Comparison of ENCODE assay signal across 8 mouse cellular contexts in genomic region chr11:118436471-118436935, GRCm38 (mm10). TPM values are rescaled to one million over a fixed set of nuclear protein-coding genes. Genes with fewer than 3 reads are reported as not detected.
DNase-seq lines count a peak whose midpoint lies in the region; ATAC-seq and TF ChIP-seq lines count a peak whose summit lies in the region.

No protein-coding gene starts in this region.

- no peak overlapping the region for H3K4me3 ChIP-seq in hindbrain, embryonic 14.5 days (replicated peaks; ENCODE audit: low read length)
- no peak overlapping the region for H3K4me3 ChIP-seq in small intestine, adult 2 months (ENCODE audit: low read depth, low read length)

- no peaks in the 10 kb centered on the region for H3K27me3 ChIP-seq in hindbrain, embryonic 14.5 days (ENCODE audit: control insufficient read depth, insufficient read depth, low read length)
- H3K27me3 ChIP-seq in small intestine, adult 2 months (ENCODE audit: control insufficient read depth, insufficient read depth, low read length), result no peaks in the 10 kb centered on the region

- no peak overlapping the region for H3K27ac ChIP-seq in hindbrain, embryonic 14.5 days
- no peak overlapping the region for H3K27ac ChIP-seq in small intestine, adult 2 months (ENCODE audit: insufficient read depth, low read depth, low read length)

- no peak for TF ChIP-seq POLR2A in small intestine, adult 2 months (IDR thresholded peaks at IDR 0.05; ENCODE audit: low read depth, low read length)

- no peak overlapping the region for H3K4me2 ChIP-seq in hindbrain, embryonic 14.5 days (replicated peaks)

- H3K9ac ChIP-seq in hindbrain, embryonic 14.5 days, result no peak overlapping the region

- intact Hi-C loops in heart, postnatal 36 days (cut with DNase I), result no loop called here

- no peaks in the 10 kb centered on the region for H3K36me3 ChIP-seq in hindbrain, embryonic 14.5 days (replicated peaks; ENCODE audit: control insufficient read depth, insufficient read depth)
- no peaks in the 10 kb centered on the region for H3K36me3 ChIP-seq in small intestine, adult 2 months (ENCODE audit: control insufficient read depth, insufficient read depth, low read length)

- no peaks in the 10 kb centered on the region for H3K9me3 ChIP-seq in hindbrain, embryonic 14.5 days (ENCODE audit: control insufficient read depth, low read length)

- peak; percentile 32; the same call in 1 of the 2 replicates for ATAC-seq in hindbrain, embryonic 14.5 days (ENCODE audit: low FRiP score)

- peak; percentile 10; the same call in 1 of the 2 replicates for TF ChIP-seq CTCF in small intestine, adult 2 months (IDR thresholded peaks at IDR 0.05; ENCODE audit: extremely low read depth, insufficient read length, insufficient replicate concordance, low read depth, low read length)

- peak; percentile 50 for DNase-seq in gastrocnemius, postnatal 10 days
- DNase-seq in gastrocnemius, postnatal 4 days (ENCODE audit: low spot score in 2 of 2), result no peak
- peak; percentile 40 for DNase-seq in ovary, postnatal 36 days (ENCODE audit: low spot score)
- no peak for DNase-seq in ovary, postnatal 10 days (ENCODE audit: low spot score)
- no peak for DNase-seq in hindbrain, embryonic 14.5 days (ENCODE audit: low spot score)
- no peak for DNase-seq in heart, postnatal 36 days
- DNase-seq in adrenal gland, adult 18-20 months (ENCODE audit: low spot score in 2 of 2), result no peak

- H3K4me1 ChIP-seq in hindbrain, embryonic 14.5 days (replicated peaks; ENCODE audit: control insufficient read depth, insufficient read depth, low read length), result peaks cover 33% of the 10 kb centered on the region
- H3K4me1 ChIP-seq in small intestine, adult 2 months (ENCODE audit: control insufficient read depth, insufficient read depth, insufficient read length, low read length), result peaks cover 13% of the 10 kb centered on the region

- 31% methylated on average over 6 of the region's 6 CpGs for WGBS in hindbrain, embryonic 14.5 days
- 9% methylated on average over 6 of the region's 6 CpGs for WGBS in small intestine, adult 2 months

RNA-seq across cellular contexts. Expression of gene C1qtnf1, which starts 8.5 kb away (rescaled TPM):
- total RNA-seq in gastrocnemius, postnatal 10 days (2021), result 10 to 100 TPM; 31.8 to 37.4 TPM
- 10 to 100 TPM; 33.2 to 37.6 TPM for total RNA-seq in gastrocnemius, postnatal 4 days (2021)
- 5.0 and 5.2 TPM in 2 replicates for polyA plus RNA-seq in hindbrain, embryonic 14.5 days (2014; fragmentation: Nextera tagmentation; extraction: Ambion mirVana)
- polyA plus RNA-seq in small intestine, adult 2 months (2012; rRNA removed), result 3.3 and 4.3 TPM in 2 replicates
- 10 to 100 TPM; 19.8 to 24.5 TPM for total RNA-seq in heart, postnatal 36 days (2021)
- total RNA-seq in adrenal gland, adult 18-20 months (2021), result 10 to 100 TPM; 15.9 to 17.2 TPM

RNA-seq across cellular contexts. Expression of gene Cant1, which starts 17.6 kb away (rescaled TPM):
- 10 to 100 TPM; 13.1 to 14.9 TPM for total RNA-seq in gastrocnemius, postnatal 10 days (2021)
- 10 to 100 TPM; 20.1 to 20.7 TPM for total RNA-seq in gastrocnemius, postnatal 4 days (2021)
- 25.4 and 26.9 TPM in 2 replicates for polyA plus RNA-seq in hindbrain, embryonic 14.5 days (2014; fragmentation: Nextera tagmentation; extraction: Ambion mirVana)
- polyA plus RNA-seq in small intestine, adult 2 months (2012; rRNA removed), result 73.6 and 158 TPM in 2 replicates
- total RNA-seq in heart, postnatal 36 days (2021), result 10 to 100 TPM; 16.4 to 18.3 TPM
- 10 to 100 TPM; 30.1 to 33.1 TPM for total RNA-seq in adrenal gland, adult 18-20 months (2021)

RNA-seq across cellular contexts. Expression of gene Lgals3bp, which starts 34.6 kb away (rescaled TPM):
- 10 to 100 TPM; 10.7 to 18.2 TPM for total RNA-seq in gastrocnemius, postnatal 10 days (2021)
- 10 to 100 TPM; 16.3 to 19.6 TPM for total RNA-seq in gastrocnemius, postnatal 4 days (2021)
- polyA plus RNA-seq in hindbrain, embryonic 14.5 days (2014; fragmentation: Nextera tagmentation; extraction: Ambion mirVana), result 4.0 and 4.7 TPM in 2 replicates
- polyA plus RNA-seq in small intestine, adult 2 months (2012; rRNA removed), result 372 and 739 TPM in 2 replicates
- total RNA-seq in heart, postnatal 36 days (2021), result 10 to 100 TPM; 26.2 to 48.2 TPM
- total RNA-seq in adrenal gland, adult 18-20 months (2021), result 100 to 1,000 TPM in 1 of 2 experiments, 10 to 100 TPM in 1; 92.6 to 128 TPM

RNA-seq across cellular contexts. Expression of gene Engase, which starts 40.1 kb away (rescaled TPM):
- 10 to 100 TPM; 16.6 to 17.3 TPM for total RNA-seq in gastrocnemius, postnatal 10 days (2021)
- total RNA-seq in gastrocnemius, postnatal 4 days (2021), result 10 to 100 TPM; 16.0 to 27.7 TPM
- polyA plus RNA-seq in hindbrain, embryonic 14.5 days (2014; fragmentation: Nextera tagmentation; extraction: Ambion mirVana), result 5.0 and 7.4 TPM in 2 replicates
- 12.3 and 18.3 TPM in 2 replicates for polyA plus RNA-seq in small intestine, adult 2 months (2012; rRNA removed)
- total RNA-seq in heart, postnatal 36 days (2021), result 1 to 10 TPM; 5.4 to 7.4 TPM
- 10 to 100 TPM in 1 of 2 experiments, 1 to 10 TPM in 1; 7.3 to 12.4 TPM for total RNA-seq in adrenal gland, adult 18-20 months (2021)

Comparison
In these comparisons a context has a peak if more than half of its experiments do, and no peak if none do; other contexts are left out.
1. DNase-seq: peak in gastrocnemius, postnatal 10 days (single experiment) and ovary, postnatal 36 days (single experiment); none in gastrocnemius, postnatal 4 days (0 of 2), ovary, postnatal 10 days (single experiment), hindbrain, embryonic 14.5 days (single experiment), heart, postnatal 36 days (0 of 2) and adrenal gland, adult 18-20 months (0 of 2).